Mouse (Mus musculus) MEL (cell line): ENCODE measurements at regions not wholly inside any gene's neighbourhood (a gene's known extent, or its start where the extent isn't known, plus 50 kb on each side); places are given as distances from the start of the nearest gene placed in this dataset.

Experiments used
- CTCF ChIP-seq, 3 experiments: IDR thresholded peaks in 2 of 3; conservative IDR thresholded peaks in 1 of 3; 2 replicates each; pipeline ENCODE4 v1.5.1; 2011 to 2012; ENCODE audit warnings: low read length in 3 of 3, low read depth in 2 of 3, mild to moderate bottlenecking in 2 of 3, improper control_type of control experiment in 1 of 3, inconsistent platforms in 1 of 3, mixed read lengths in 1 of 3, moderate library complexity in 1 of 3; ENCODE audit not compliant: control insufficient read depth in 1 of 3, insufficient read depth in 1 of 3, poor library complexity in 1 of 3, severe bottlenecking in 1 of 3
- E2F4 ChIP-seq: IDR thresholded peaks from 2 replicates; pipeline ENCODE4 v1.6.1; 2011; ENCODE audit warnings: low read depth, low read length, improper control_type of control experiment, borderline replicate concordance
- POLR2A ChIP-seq, 2 experiments: IDR thresholded peaks; 2 replicates each; pipeline ENCODE4 v1.6.1; 2011 to 2012; ENCODE audit warnings: low read length in 2 of 2, mild to moderate bottlenecking in 2 of 2, control low read depth in 1 of 2, improper control_type of control experiment in 1 of 2, low read depth in 1 of 2, moderate library complexity in 1 of 2; ENCODE audit not compliant: control insufficient read depth in 1 of 2, insufficient read depth in 1 of 2, poor library complexity in 1 of 2
- UBTF ChIP-seq: IDR thresholded peaks from 2 replicates; pipeline ENCODE4 v1.6.1; 2012; ENCODE audit warnings: low read depth, mild to moderate bottlenecking, inconsistent platforms, low read length, improper control_type of control experiment, moderate library complexity, borderline replicate concordance; ENCODE audit not compliant: insufficient read depth
- ZC3H11A ChIP-seq: IDR thresholded peaks from 2 replicates; pipeline ENCODE4 v1.6.1; 2012; ENCODE audit warnings: low read depth, mild to moderate bottlenecking, inconsistent platforms, low read length, improper control_type of control experiment
- ZKSCAN1 ChIP-seq: IDR thresholded peaks from 2 replicates; pipeline ENCODE4 v1.6.1; 2012; ENCODE audit warnings: low read depth, mild to moderate bottlenecking, inconsistent platforms, low read length, improper control_type of control experiment, moderate library complexity

GRCm38 (mm10) chr19:35890191-35890590, 167.1 kb downstream of the Htr7 start:
- TF ChIP-seq CTCF (IDR thresholded peaks at IDR 0.05 in 2 of 3, conservative IDR thresholded peaks at IDR 0.05 in 1 of 3; ENCODE audit: control insufficient read depth in 1 of 3, insufficient read depth in 1 of 3, low read depth in 2 of 3, low read length in 3 of 3, poor library complexity in 1 of 3, severe bottlenecking in 1 of 3) (no peak), UBTF (no peak), POLR2A (IDR thresholded peaks at IDR 0.05; ENCODE audit: control insufficient read depth in 1 of 2, insufficient read depth in 1 of 2, low read depth in 1 of 2, low read length in 2 of 2, poor library complexity in 1 of 2) (no peak), E2F4 (no peak), ZKSCAN1 (no peak), ZC3H11A (no peak)
